Mouse (Mus musculus): ENCODE measurements around the gene Stk38. TPM values are rescaled to one million over a fixed set of nuclear protein-coding genes. Genes with fewer than 3 reads are reported as not detected.
A peak's percentile ranks its signal among the peaks of the same experiment; 100 is the strongest.
"Not testable (repeated sequence)": the region's sequence is repeated elsewhere in the genome, so short reads cannot be mapped to it uniquely, and the experiment has no call there.

The Stk38 gene
- polyA plus RNA-seq, 1 experiment, result 82.8 TPM

DNA sequence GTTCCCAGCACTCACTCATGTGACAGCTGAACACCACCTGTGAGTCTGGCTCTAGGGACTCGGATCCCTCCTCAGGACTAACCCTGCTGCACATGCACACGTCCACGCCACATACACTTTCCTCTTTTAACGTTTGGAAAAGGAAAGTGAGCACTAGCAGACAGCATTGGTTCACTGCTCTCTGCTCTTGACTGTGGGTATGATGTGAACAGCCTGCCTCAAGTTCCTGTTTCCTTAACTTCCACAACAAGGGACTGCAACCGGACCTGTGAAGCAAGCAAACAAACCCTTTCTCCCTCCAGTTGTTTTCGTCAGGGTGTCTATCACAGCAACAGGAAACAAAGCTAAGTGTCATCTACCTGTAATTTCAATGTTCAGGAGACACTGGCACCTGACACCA lies 7.3 kb downstream of the Stk38 start:
- no peak overlapping the region for H3K27ac ChIP-seq (ENCODE audit: insufficient read depth, low read length)
- DNase-seq, result no peak
- WGBS, result 89% methylated on average over 6 of the region's 6 CpGs
- TF ChIP-seq POLR2A (IDR thresholded peaks at IDR 0.05; ENCODE audit: borderline replicate concordance, insufficient read depth, low read length) (no peak), CTCF (IDR thresholded peaks at IDR 0.05; ENCODE audit: borderline replicate concordance, insufficient read depth, low read depth, low read length) (no peak)
- H3K4me1 ChIP-seq (ENCODE audit: control insufficient read depth, insufficient read depth, low read length), result peaks cover 2% of the 10 kb centered on the region; the same call in 1 of the 2 replicates
- H3K27me3 ChIP-seq (ENCODE audit: control insufficient read depth, insufficient read depth, low read length), result no peaks in the 10 kb centered on the region
- no peak overlapping the region for H3K4me3 ChIP-seq (replicated peaks; ENCODE audit: insufficient read depth, low read depth, low read length)

DNA sequence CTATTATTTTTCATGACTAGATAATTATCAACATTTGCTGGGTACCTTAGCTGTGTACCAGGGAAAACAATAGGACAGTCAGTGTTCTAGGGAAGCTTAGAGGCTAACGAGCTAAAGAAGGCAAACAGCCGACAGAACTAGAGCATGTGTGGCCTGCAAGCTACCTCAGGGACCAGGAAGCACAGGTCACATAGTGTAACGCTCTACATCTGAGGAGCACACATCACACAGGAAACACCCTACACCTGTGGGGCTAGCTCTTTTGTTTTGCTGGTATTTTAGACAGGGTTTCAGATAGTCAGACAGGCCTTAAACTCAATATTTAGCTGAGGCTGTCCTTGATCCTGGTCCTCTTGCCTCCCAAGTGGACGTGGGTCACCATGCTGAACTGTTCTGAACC lies 13.2 kb downstream of the Stk38 start:
- H3K4me3 ChIP-seq (replicated peaks; ENCODE audit: insufficient read depth, low read depth, low read length), result no peak overlapping the region
- DNase-seq, result no peak
- no peak for TF ChIP-seq POLR2A (IDR thresholded peaks at IDR 0.05; ENCODE audit: borderline replicate concordance, insufficient read depth, low read length)
- no peak for TF ChIP-seq CTCF (IDR thresholded peaks at IDR 0.05; ENCODE audit: borderline replicate concordance, insufficient read depth, low read depth, low read length)
- 87% methylated on average over 4 of the region's 4 CpGs for WGBS
- H3K4me1 ChIP-seq (ENCODE audit: control insufficient read depth, insufficient read depth, low read length), result no peaks in the 10 kb centered on the region
- no peaks in the 10 kb centered on the region for H3K27me3 ChIP-seq (ENCODE audit: control insufficient read depth, insufficient read depth, low read length)
- no peak overlapping the region for H3K27ac ChIP-seq (ENCODE audit: insufficient read depth, low read length)

DNA sequence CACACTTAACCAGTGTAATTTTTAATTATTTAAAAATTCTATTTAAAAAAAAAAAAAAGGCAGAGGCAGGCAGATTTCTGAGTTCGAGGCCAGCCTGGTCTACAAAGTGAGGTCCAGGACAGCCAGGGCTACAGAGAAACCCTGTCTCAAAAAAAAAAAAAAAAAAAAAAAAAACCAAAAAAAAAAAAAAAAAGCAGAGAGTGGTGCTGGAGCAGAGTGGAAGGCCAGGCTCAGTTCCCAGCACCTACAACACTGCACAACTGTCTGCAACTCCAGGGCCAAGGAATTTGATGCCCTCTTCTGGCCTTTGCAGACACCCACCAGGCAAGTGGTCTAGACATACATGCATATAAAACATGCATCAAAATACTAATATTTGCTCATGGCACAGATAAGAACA lies 14.8 kb downstream of the Stk38 start:
- H3K27me3 ChIP-seq (ENCODE audit: control insufficient read depth, insufficient read depth, low read length); H3K4me1 ChIP-seq (ENCODE audit: control insufficient read depth, insufficient read depth, low read length); H3K27ac ChIP-seq (ENCODE audit: insufficient read depth, low read length); H3K4me3 ChIP-seq (replicated peaks; ENCODE audit: insufficient read depth, low read depth, low read length); DNase-seq: not testable (repeated sequence)
- 100% methylated on average over 1 of the region's 1 CpGs for WGBS

DNA sequence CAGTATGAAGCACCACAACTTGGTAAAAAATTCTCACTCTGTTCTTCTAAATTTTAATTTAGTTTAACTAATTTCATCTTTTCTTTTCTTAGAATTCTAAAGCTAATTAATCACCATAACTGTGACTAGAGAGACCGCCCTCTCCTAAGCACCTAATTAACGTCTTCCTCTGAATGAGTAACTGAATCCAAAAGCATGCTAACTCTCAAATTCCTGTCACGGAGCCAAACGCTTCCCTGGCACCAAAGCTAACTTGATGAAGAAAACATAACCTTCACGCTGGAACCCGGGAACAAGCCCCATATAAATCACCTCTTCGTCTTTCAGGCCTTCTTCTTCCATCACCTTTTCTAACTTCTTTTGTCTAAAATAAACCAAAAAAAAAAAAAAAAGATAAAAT lies 15.7 kb downstream of the Stk38 start:
- no peaks in the 10 kb centered on the region for H3K27me3 ChIP-seq (ENCODE audit: control insufficient read depth, insufficient read depth, low read length)
- 20% methylated on average over 7 of the region's 7 CpGs for WGBS
- H3K4me3 ChIP-seq (replicated peaks; ENCODE audit: insufficient read depth, low read depth, low read length), result no peak overlapping the region
- DNase-seq, result peak in 1 of 2 experiments; percentile 30
- TF ChIP-seq POLR2A (IDR thresholded peaks at IDR 0.05; ENCODE audit: borderline replicate concordance, insufficient read depth, low read length), result no peak
- no peak for TF ChIP-seq CTCF (IDR thresholded peaks at IDR 0.05; ENCODE audit: borderline replicate concordance, insufficient read depth, low read depth, low read length)
- no peak overlapping the region for H3K27ac ChIP-seq (ENCODE audit: insufficient read depth, low read length)
- H3K4me1 ChIP-seq (ENCODE audit: control insufficient read depth, insufficient read depth, low read length), result no peaks in the 10 kb centered on the region

DNA sequence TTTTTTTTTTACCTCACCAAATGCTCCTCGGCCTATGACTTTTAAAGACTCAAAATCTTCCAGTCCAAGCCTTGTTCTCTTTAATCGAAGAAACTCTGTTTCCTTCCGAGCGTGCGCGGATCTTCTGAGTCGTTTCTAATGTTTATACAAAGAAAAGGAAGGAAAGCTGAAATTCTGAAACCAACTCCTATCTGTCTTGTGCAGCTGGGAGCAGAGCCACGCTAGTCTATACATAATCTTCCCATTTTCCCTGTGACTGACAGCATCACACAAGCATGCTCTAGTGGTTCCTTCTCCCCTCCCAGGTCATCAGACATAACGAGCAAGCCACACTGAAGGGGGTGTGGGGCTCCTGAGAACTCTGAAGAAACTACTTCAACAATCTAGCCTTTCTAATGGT lies 16.5 kb downstream of the Stk38 start:
- H3K27me3 ChIP-seq (ENCODE audit: control insufficient read depth, insufficient read depth, low read length), result no peaks in the 10 kb centered on the region
- 90% methylated on average over 9 of the region's 9 CpGs for WGBS
- TF ChIP-seq CTCF (IDR thresholded peaks at IDR 0.05; ENCODE audit: borderline replicate concordance, insufficient read depth, low read depth, low read length) (no peak), POLR2A (IDR thresholded peaks at IDR 0.05; ENCODE audit: borderline replicate concordance, insufficient read depth, low read length) (no peak)
- H3K4me1 ChIP-seq (ENCODE audit: control insufficient read depth, insufficient read depth, low read length), result no peaks in the 10 kb centered on the region
- DNase-seq, result no peak
- no peak overlapping the region for H3K4me3 ChIP-seq (replicated peaks; ENCODE audit: insufficient read depth, low read depth, low read length)
- no peak overlapping the region for H3K27ac ChIP-seq (ENCODE audit: insufficient read depth, low read length)

DNA sequence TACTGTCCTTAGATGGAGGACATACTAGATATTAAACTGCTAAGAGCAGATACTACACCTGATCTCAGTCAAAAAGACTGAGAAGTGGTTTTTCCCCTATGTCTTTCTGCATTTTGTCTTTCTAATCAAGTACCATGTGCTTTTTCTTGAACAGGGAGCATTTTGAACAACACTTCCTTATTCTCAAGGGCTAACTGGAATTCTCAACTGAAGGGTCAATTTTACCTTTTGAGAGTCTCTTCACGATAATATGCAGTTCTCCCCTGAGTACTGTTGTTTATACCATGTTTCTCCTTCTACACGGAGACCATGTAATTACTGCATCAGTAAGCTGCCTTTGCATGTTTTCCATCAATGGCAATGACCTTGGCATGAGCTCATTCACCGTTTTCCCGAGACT lies 17.7 kb downstream of the Stk38 start:
- no peak for DNase-seq
- WGBS, result 37% methylated on average over 4 of the region's 4 CpGs
- Histone ChIP-seq H3K4me3 (replicated peaks; ENCODE audit: insufficient read depth, low read depth, low read length) (no peak overlapping the region), H3K27ac (ENCODE audit: insufficient read depth, low read length) (no peak overlapping the region), H3K27me3 (ENCODE audit: control insufficient read depth, insufficient read depth, low read length) (no peaks in the 10 kb centered on the region), H3K4me1 (ENCODE audit: control insufficient read depth, insufficient read depth, low read length) (no peaks in the 10 kb centered on the region)
- TF ChIP-seq POLR2A (IDR thresholded peaks at IDR 0.05; ENCODE audit: borderline replicate concordance, insufficient read depth, low read length), result no peak
- no peak for TF ChIP-seq CTCF (IDR thresholded peaks at IDR 0.05; ENCODE audit: borderline replicate concordance, insufficient read depth, low read depth, low read length)

DNA sequence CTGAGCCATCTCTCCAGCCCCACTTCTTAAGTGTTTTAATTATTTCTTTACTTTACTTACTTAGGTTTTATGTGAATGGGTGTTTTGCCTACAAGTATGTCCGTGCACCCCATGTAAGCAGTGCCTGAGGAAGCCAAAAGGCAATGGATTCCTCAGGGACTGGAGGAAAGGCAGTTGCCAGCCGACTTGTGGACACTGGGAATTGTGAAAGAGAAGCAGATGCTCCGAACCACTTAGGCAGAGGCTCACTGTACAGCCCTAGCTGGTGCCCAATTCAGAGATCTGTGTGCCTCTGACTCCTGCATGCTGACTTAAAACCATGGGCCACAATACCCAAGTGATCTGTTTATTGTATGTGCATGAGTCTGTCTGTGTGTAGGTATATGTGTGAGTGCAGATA lies 18.8 kb downstream of the Stk38 start:
- H3K27ac ChIP-seq (ENCODE audit: insufficient read depth, low read length), result no peak overlapping the region
- TF ChIP-seq POLR2A (IDR thresholded peaks at IDR 0.05; ENCODE audit: borderline replicate concordance, insufficient read depth, low read length) (no peak), CTCF (IDR thresholded peaks at IDR 0.05; ENCODE audit: borderline replicate concordance, insufficient read depth, low read depth, low read length) (no peak)
- WGBS, result 57% methylated on average over 3 of the region's 3 CpGs
- H3K4me3 ChIP-seq (replicated peaks; ENCODE audit: insufficient read depth, low read depth, low read length), result no peak overlapping the region
- no peaks in the 10 kb centered on the region for H3K4me1 ChIP-seq (ENCODE audit: control insufficient read depth, insufficient read depth, low read length)
- H3K27me3 ChIP-seq (ENCODE audit: control insufficient read depth, insufficient read depth, low read length), result no peaks in the 10 kb centered on the region
- no peak for DNase-seq

DNA sequence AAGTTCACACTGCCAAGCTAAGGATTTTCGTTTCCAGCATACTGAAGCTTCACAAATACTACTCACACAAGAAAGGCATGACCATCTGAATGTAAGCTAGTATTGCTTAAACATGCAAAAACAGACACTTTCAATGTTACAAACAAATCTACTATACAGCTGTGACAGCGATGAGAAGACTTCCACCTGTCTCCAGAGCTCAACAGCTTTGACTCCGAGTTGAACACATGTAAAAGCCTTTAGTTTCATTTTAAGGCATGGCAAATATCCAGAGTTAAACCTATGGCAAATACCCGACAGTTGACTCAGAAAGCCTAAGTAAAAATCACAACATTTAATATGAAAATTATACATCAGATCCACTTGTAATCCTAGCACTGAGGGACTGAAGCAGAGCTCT lies 19.5 kb downstream of the Stk38 start:
- 84% methylated on average over 4 of the region's 4 CpGs for WGBS
- no peak overlapping the region for H3K4me3 ChIP-seq (replicated peaks; ENCODE audit: insufficient read depth, low read depth, low read length)
- TF ChIP-seq POLR2A (IDR thresholded peaks at IDR 0.05; ENCODE audit: borderline replicate concordance, insufficient read depth, low read length) (no peak), CTCF (IDR thresholded peaks at IDR 0.05; ENCODE audit: borderline replicate concordance, insufficient read depth, low read depth, low read length) (no peak)
- DNase-seq, result no peak
- H3K4me1 ChIP-seq (ENCODE audit: control insufficient read depth, insufficient read depth, low read length), result no peaks in the 10 kb centered on the region
- H3K27ac ChIP-seq (ENCODE audit: insufficient read depth, low read length), result no peak overlapping the region
- no peaks in the 10 kb centered on the region for H3K27me3 ChIP-seq (ENCODE audit: control insufficient read depth, insufficient read depth, low read length)

DNA sequence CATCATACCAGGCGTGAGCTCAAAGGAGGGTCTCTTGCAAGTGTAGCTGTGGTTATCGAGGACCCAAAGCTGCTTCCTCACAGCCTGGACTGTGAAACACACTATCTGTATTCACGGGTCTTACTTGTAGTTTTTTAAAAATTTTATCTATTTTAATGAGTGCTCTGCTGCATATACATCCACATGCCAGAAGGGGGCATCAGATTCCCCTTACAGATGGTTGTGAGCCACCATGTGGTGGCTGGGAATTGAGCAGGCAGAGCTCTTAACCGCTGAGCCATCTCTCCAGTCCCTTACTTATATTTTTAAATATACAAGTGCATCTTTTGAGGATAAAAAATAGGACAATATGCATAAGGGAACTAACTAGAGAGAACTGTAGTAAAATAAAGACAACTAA lies 20.1 kb downstream of the Stk38 start:
- Histone ChIP-seq H3K4me3 (replicated peaks; ENCODE audit: insufficient read depth, low read depth, low read length) (no peak overlapping the region), H3K4me1 (ENCODE audit: control insufficient read depth, insufficient read depth, low read length) (no peaks in the 10 kb centered on the region), H3K27me3 (ENCODE audit: control insufficient read depth, insufficient read depth, low read length) (no peaks in the 10 kb centered on the region), H3K27ac (ENCODE audit: insufficient read depth, low read length) (no peak overlapping the region)
- 62% methylated on average over 4 of the region's 4 CpGs for WGBS
- TF ChIP-seq CTCF (IDR thresholded peaks at IDR 0.05; ENCODE audit: borderline replicate concordance, insufficient read depth, low read depth, low read length) (peak; percentile 71), POLR2A (IDR thresholded peaks at IDR 0.05; ENCODE audit: borderline replicate concordance, insufficient read depth, low read length) (no peak)
- peak in 1 of 2 experiments; percentile 31 for DNase-seq
